Mouse (Mus musculus) hindbrain, postnatal 0 days (tissue): ENCODE results near the gene Atf3. TPM values are rescaled to one million over a fixed set of nuclear protein-coding genes. Genes with fewer than 3 reads are reported as not detected.

Experiments used
- ATAC-seq: fragments of 200-750 bp; cut with Nextera tagmentation; 2 replicates; pipeline ENCODE4 v1.8.0; 2017; ENCODE audit warnings: mild to moderate bottlenecking, moderate TSS enrichment, moderate library complexity
- DNase-seq: peaks from one replicate; pipeline ENCODE4 v3.0.0-alpha.2; 2015; ENCODE audit warnings: low spot score
- H3K27ac ChIP-seq: fragments of 300-500 bp; sonication (generic); 2 replicates; pipeline ENCODE4 v1.5.1; 2014; ENCODE audit warnings: mild to moderate bottlenecking
- H3K27me3 ChIP-seq: fragments of 300-500 bp; sonication (generic); 2 replicates; pipeline ENCODE4 v1.6.1; 2014; ENCODE audit warnings: low read length, mixed read lengths; ENCODE audit not compliant: insufficient read depth
- H3K36me3 ChIP-seq: fragments of 300-500 bp; sonication (generic); 2 replicates; pipeline ENCODE4 v1.6.1; 2014; ENCODE audit warnings: low read length, mixed read lengths; ENCODE audit not compliant: insufficient read depth
- H3K4me1 ChIP-seq: fragments of 300-500 bp; sonication (generic); 2 replicates; pipeline ENCODE4 v1.6.1; 2014; ENCODE audit warnings: antibody characterized with exemption, low read length, mixed read lengths; ENCODE audit not compliant: insufficient read depth
- H3K4me2 ChIP-seq: fragments of 300-500 bp; sonication (generic); 2 replicates; pipeline ENCODE4 v1.6.1; 2014; ENCODE audit warnings: low read depth, mild to moderate bottlenecking, low read length, moderate library complexity, mixed read lengths
- H3K4me3 ChIP-seq: fragments of 300-500 bp; sonication (generic); 2 replicates; pipeline ENCODE4 v1.5.1; 2014; ENCODE audit warnings: low read length
- H3K9ac ChIP-seq: fragments of 300-500 bp; sonication (generic); replicated peaks from 2 replicates; pipeline ENCODE4 v1.6.1; 2014; ENCODE audit warnings: mild to moderate bottlenecking, low read length, moderate library complexity, mixed read lengths
- H3K9me3 ChIP-seq: fragments of 300-500 bp; sonication (generic); 2 replicates; pipeline ENCODE4 v1.6.1; 2016; ENCODE audit warnings: low read length, mixed read lengths
- CTCF ChIP-seq: IDR thresholded peaks from 2 replicates; pipeline ENCODE4 v1.5.1; 2016; ENCODE audit warnings: antibody characterized with exemption, control low read depth, low read depth
- WGBS: fragments of 180-500 bp; shearing (Covaris S2); extraction: QIAGEN DNeasy Blood & Tissue Kit; methylation state at CpG from one replicate; pipeline ENCODE4 v1.1.7; 2014; 5-methylcytosine and 5-hydroxymethylcytosine counted together
- polyA plus RNA-seq: library from polyadenylated mRNA; unstranded; fragments of >200 nt; fragmentation: Nextera tagmentation; extraction: Ambion mirVana; gene quantifications from 2 replicates; pipeline ENCODE4 v1.2.1, GENCODE M21; 2015
- total RNA-seq: library from RNA; depleted of rRNA; stranded (reverse); fragments of >200 nt; gene quantifications from 2 replicates; pipeline ENCODE4 v1.2.3, GENCODE M21; 2014

Gene Atf3
- total and polyA plus RNA-seq, 2 experiments from 2014 or later = 1.6 to 1.8 TPM

- no peak for ATAC-seq
- no peak overlapping the region for H3K4me3 ChIP-seq
- no peaks in the 10 kb centered on the region for H3K36me3 ChIP-seq
- 83% methylated on average over 5 of the region's 5 CpGs for WGBS
- no peak overlapping the region for H3K4me2 ChIP-seq
- H3K9me3 ChIP-seq = no peaks in the 10 kb centered on the region
- no peak for TF ChIP-seq CTCF
- no peak overlapping the region for H3K9ac ChIP-seq
- H3K27ac ChIP-seq = no peak overlapping the region
- DNase-seq = no peak
- H3K4me1 ChIP-seq = no peaks in the 10 kb centered on the region
- no peaks in the 10 kb centered on the region for H3K27me3 ChIP-seq
Observed at GRCm38 (mm10) chr1:191205791-191206190, 12.0 kb downstream of the Atf3 start.

- Histone ChIP-seq H3K9me3 (no peaks in the 10 kb centered on the region), H3K27me3 (no peaks in the 10 kb centered on the region), H3K4me1 (no peaks in the 10 kb centered on the region), H3K9ac (no peak overlapping the region), H3K36me3 (no peaks in the 10 kb centered on the region), H3K27ac (no peak overlapping the region), H3K4me3 (no peak overlapping the region), H3K4me2 (no peak overlapping the region)
- DNase-seq = no peak
- no peak for ATAC-seq
- 87% methylated on average over 5 of the region's 5 CpGs for WGBS
- TF ChIP-seq CTCF = no peak
Observed at GRCm38 (mm10) chr1:191204876-191205275, 13.0 kb downstream of the Atf3 start.

- H3K27ac ChIP-seq = no peak overlapping the region
- H3K9me3 ChIP-seq = no peaks in the 10 kb centered on the region
- no peak overlapping the region for H3K9ac ChIP-seq
- no peak for TF ChIP-seq CTCF
- WGBS = 58% methylated on average over 2 of the region's 2 CpGs
- H3K4me3 ChIP-seq = no peak overlapping the region
- ATAC-seq = no peak
- no peaks in the 10 kb centered on the region for H3K27me3 ChIP-seq
- no peak for DNase-seq
- H3K36me3 ChIP-seq = no peaks in the 10 kb centered on the region
- no peak overlapping the region for H3K4me2 ChIP-seq
- no peaks in the 10 kb centered on the region for H3K4me1 ChIP-seq
Observed at GRCm38 (mm10) chr1:191203496-191203895, 14.3 kb downstream of the Atf3 start.

- Histone ChIP-seq H3K9me3 (no peaks in the 10 kb centered on the region), H3K27me3 (no peaks in the 10 kb centered on the region), H3K4me1 (no peaks in the 10 kb centered on the region), H3K4me2 (no peak overlapping the region), H3K36me3 (no peaks in the 10 kb centered on the region), H3K9ac (no peak overlapping the region), H3K4me3 (no peak overlapping the region), H3K27ac (no peak overlapping the region)
- DNase-seq (no peak), ATAC-seq (no peak)
- no peak for TF ChIP-seq CTCF
- 84% methylated on average over 11 of the region's 11 CpGs for WGBS
Observed at GRCm38 (mm10) chr1:191202208-191202952, 15.5 kb downstream of the Atf3 start.

- no peak for ATAC-seq
- Histone ChIP-seq H3K4me1 (no peaks in the 10 kb centered on the region), H3K27ac (no peak overlapping the region), H3K4me2 (no peak overlapping the region), H3K36me3 (no peaks in the 10 kb centered on the region), H3K9me3 (no peaks in the 10 kb centered on the region), H3K27me3 (no peaks in the 10 kb centered on the region), H3K9ac (no peak overlapping the region), H3K4me3 (no peak overlapping the region)
- TF ChIP-seq CTCF = no peak
- no peak for DNase-seq
- WGBS = 85% methylated on average over 9 of the region's 9 CpGs
Observed at GRCm38 (mm10) chr1:191200816-191201602, 16.8 kb downstream of the Atf3 start.

GRCm38 (mm10) chr1:191197916-191198315, 19.9 kb downstream of the Atf3 start:
- WGBS = 73% methylated on average over 7 of the region's 7 CpGs
- no peaks in the 10 kb centered on the region for H3K9me3 ChIP-seq
- H3K27ac ChIP-seq = no peak overlapping the region
- H3K36me3 ChIP-seq = no peaks in the 10 kb centered on the region
- H3K9ac ChIP-seq = no peak overlapping the region
- DNase-seq = no peak
- no peak for ATAC-seq
- H3K27me3 ChIP-seq = no peaks in the 10 kb centered on the region
- H3K4me3 ChIP-seq = no peak overlapping the region
- TF ChIP-seq CTCF = no peak
- H3K4me1 ChIP-seq = no peaks in the 10 kb centered on the region
- no peak overlapping the region for H3K4me2 ChIP-seq

- H3K4me3 ChIP-seq = no peak overlapping the region
- ATAC-seq (no peak), DNase-seq (no peak)
- no peaks in the 10 kb centered on the region for H3K27me3 ChIP-seq
- no peaks in the 10 kb centered on the region for H3K36me3 ChIP-seq
- no peak for TF ChIP-seq CTCF
- 92% methylated on average over 6 of the region's 6 CpGs for WGBS
- H3K4me1 ChIP-seq = no peaks in the 10 kb centered on the region
- no peak overlapping the region for H3K9ac ChIP-seq
- H3K4me2 ChIP-seq = no peak overlapping the region
- H3K27ac ChIP-seq = no peak overlapping the region
- no peaks in the 10 kb centered on the region for H3K9me3 ChIP-seq
Observed at GRCm38 (mm10) chr1:191196016-191196415, 21.8 kb downstream of the Atf3 start.
